Mouse (Mus musculus) forebrain, embryonic 14.5 days (tissue): ENCODE results near the gene Arid3a. TPM values are rescaled to one million over a fixed set of nuclear protein-coding genes. Genes with fewer than 3 reads are reported as not detected.
A peak's percentile ranks its signal among the peaks of the same experiment; 100 is the strongest.

ENCODE experiments used
- ATAC-seq: fragments of 200-750 bp; cut with Nextera tagmentation; 2 replicates; pipeline ENCODE4 v1.8.0; 2017; ENCODE audit warnings: mild to moderate bottlenecking, moderate library complexity
- DNase-seq: peaks from one replicate; pipeline ENCODE4 v3.0.0-alpha.2; 2015; ENCODE audit warnings: low spot score
- H3K27ac ChIP-seq: fragments of 300-500 bp; sonication (generic); 2 replicates; pipeline ENCODE4 v1.5.1; 2014; ENCODE audit warnings: low read depth, mild to moderate bottlenecking, control low read depth, low read length, moderate library complexity
- H3K27me3 ChIP-seq: fragments of 300-500 bp; sonication (generic); replicated peaks from 2 replicates; pipeline ENCODE4 v1.6.1; 2014; ENCODE audit warnings: low read length, control low read depth, mixed read lengths; ENCODE audit not compliant: control insufficient read depth, insufficient read depth
- H3K36me3 ChIP-seq: fragments of 300-500 bp; sonication (generic); 2 replicates; pipeline ENCODE4 v1.6.1; 2014; ENCODE audit warnings: low read length, control low read depth; ENCODE audit not compliant: control insufficient read depth, insufficient read depth
- H3K4me1 ChIP-seq: fragments of 300-500 bp; sonication (generic); 2 replicates; pipeline ENCODE4 v1.6.1; 2014; ENCODE audit warnings: antibody characterized with exemption, low read length, control low read depth; ENCODE audit not compliant: control insufficient read depth, insufficient read depth
- H3K4me2 ChIP-seq: fragments of 300-500 bp; sonication (generic); 2 replicates; pipeline ENCODE4 v1.6.1; 2014; ENCODE audit warnings: mild to moderate bottlenecking, control low read depth, low read length
- H3K4me3 ChIP-seq: fragments of 300-500 bp; sonication (generic); 2 replicates; pipeline ENCODE4 v1.5.1; 2014; ENCODE audit warnings: low read depth, low read length, control low read depth
- H3K9ac ChIP-seq: fragments of 300-500 bp; sonication (generic); 2 replicates; pipeline ENCODE4 v1.6.1; 2014; ENCODE audit warnings: mild to moderate bottlenecking, low read length, control low read depth, moderate library complexity
- H3K9me3 ChIP-seq: fragments of 300-500 bp; sonication (generic); replicated peaks from 2 replicates; pipeline ENCODE4 v1.6.1; 2016; ENCODE audit warnings: low read length, control low read depth, mixed read lengths; ENCODE audit not compliant: control insufficient read depth
- WGBS: fragments of 180-500 bp; shearing (Covaris S2); extraction: QIAGEN DNeasy Blood & Tissue Kit; methylation state at CpG from one replicate; pipeline ENCODE4 v1.1.7; 2014; 5-methylcytosine and 5-hydroxymethylcytosine counted together
- polyA plus RNA-seq: library from polyadenylated mRNA; unstranded; fragments of >200 nt; fragmentation: Nextera tagmentation; extraction: Ambion mirVana; gene quantifications from 2 replicates; pipeline ENCODE4 v1.2.1, GENCODE M21; 2014

Gene Arid3a
- polyA plus RNA-seq, 1 experiment from 2014 or later: 1.1 TPM

DNA sequence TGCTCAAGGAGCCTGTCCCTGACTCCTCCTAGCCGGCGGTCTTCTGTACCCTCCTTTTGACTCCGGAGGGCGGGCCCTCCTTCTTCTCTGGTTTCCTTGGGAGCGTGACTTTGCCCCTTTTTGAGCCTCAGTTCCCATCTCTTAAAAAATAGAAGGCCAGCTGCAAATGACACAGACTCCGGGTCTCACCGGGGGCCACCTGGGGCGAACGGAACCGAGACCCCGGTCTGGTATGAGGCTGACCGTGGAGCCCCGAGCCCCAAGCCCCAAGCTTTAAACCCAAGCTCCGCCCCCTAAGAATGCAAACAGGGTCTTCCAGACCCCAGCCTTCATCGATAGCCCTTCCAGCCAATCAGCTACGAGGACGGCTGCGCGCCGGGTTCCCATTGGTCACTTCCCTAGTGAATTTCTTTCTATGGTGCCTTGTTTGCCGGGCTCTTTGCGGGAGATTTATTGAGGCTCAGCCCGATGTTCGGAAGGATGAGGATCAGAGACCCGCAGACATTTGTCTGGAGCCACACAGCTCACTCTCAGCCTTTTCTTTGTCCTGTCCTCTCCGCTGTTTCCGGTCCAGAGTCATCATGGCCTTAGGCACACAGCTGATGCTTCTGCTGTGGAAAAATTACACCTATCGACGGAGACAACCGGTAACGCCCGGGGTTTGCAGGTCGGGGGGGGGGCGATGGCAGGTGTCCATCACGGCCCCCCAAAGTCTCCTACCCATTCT is 70.4 kb downstream of the Arid3a start:
- peak overlapping the region; percentile 38 for H3K9ac ChIP-seq
- peak overlapping the region; percentile 39; the same call in 1 of the 2 replicates for H3K27ac ChIP-seq
- DNase-seq (peak; percentile 96), ATAC-seq (peak; percentile 83)
- no peaks in the 10 kb centered on the region for H3K9me3 ChIP-seq
- peak overlapping the region; percentile 63 for H3K4me2 ChIP-seq
- H3K27me3 ChIP-seq: peaks cover 15% of the 10 kb centered on the region; the same call in 1 of the 2 replicates
- WGBS: under 1% methylated on average over 35 of the region's 35 CpGs
- peaks cover 4% of the 10 kb centered on the region; the same call in 1 of the 2 replicates for H3K4me1 ChIP-seq
- H3K4me3 ChIP-seq: peak overlapping the region; percentile 38
- H3K36me3 ChIP-seq: no peaks in the 10 kb centered on the region

DNA sequence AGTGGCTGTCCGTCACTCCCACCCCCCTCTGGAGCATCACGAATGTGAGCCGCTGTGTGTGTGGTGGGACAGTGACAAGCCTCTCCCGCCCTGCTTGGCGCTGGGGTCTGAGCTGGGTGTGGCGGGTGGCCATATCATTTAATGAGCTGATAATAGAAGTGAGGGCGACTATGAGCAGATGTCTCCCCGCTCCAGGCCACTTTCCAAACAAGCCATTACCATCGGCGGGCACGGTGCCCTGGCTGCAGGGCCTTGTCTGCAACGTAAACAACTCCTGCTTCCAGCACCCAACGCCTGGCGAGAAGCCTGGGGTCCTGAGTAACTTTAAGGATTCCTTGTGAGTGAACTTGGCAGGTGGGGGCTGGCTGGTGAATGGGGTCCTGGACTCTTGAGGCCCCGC is 71.0 kb downstream of the Arid3a start:
- ATAC-seq (peak; percentile 27), DNase-seq (peak; percentile 78)
- Histone ChIP-seq H3K9ac (peak overlapping the region; percentile 38), H3K4me1 (peaks cover 4% of the 10 kb centered on the region; the same call in 1 of the 2 replicates), H3K36me3 (no peaks in the 10 kb centered on the region), H3K9me3 (no peaks in the 10 kb centered on the region), H3K27ac (peak overlapping the region; percentile 39; the same call in 1 of the 2 replicates), H3K4me3 (peak overlapping the region; percentile 38), H3K27me3 (peaks cover 16% of the 10 kb centered on the region; the same call in 1 of the 2 replicates), H3K4me2 (peak overlapping the region; percentile 63)
- 6% methylated on average over 15 of the region's 15 CpGs for WGBS

DNA sequence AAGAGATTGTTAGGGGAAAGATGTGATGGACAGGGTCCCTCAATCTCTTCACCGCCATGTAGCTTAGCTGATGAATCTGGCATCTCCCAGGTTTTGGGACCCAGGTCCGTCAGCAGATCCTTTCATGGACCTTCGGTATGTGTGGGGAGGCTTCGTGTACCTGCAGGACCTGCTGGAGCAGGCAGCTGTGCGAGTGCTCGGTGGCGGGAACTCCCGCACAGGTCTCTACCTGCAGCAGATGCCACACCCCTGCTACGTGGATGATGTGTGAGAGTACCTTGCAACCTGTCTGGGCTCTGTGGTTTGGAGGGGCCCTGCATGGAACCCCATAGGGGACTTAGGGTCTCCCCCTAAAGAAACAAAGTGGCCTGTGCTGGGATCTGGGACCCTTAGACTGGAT is 75.1 kb downstream of the Arid3a start:
- Histone ChIP-seq H3K4me2 (no peak overlapping the region), H3K36me3 (no peaks in the 10 kb centered on the region), H3K27ac (no peak overlapping the region), H3K9ac (no peak overlapping the region), H3K4me1 (peaks cover 4% of the 10 kb centered on the region; the same call in 1 of the 2 replicates), H3K27me3 (peaks cover 20% of the 10 kb centered on the region), H3K9me3 (no peaks in the 10 kb centered on the region), H3K4me3 (no peak overlapping the region)
- ATAC-seq (no peak), DNase-seq (no peak)
- 77% methylated on average over 9 of the region's 9 CpGs for WGBS

DNA sequence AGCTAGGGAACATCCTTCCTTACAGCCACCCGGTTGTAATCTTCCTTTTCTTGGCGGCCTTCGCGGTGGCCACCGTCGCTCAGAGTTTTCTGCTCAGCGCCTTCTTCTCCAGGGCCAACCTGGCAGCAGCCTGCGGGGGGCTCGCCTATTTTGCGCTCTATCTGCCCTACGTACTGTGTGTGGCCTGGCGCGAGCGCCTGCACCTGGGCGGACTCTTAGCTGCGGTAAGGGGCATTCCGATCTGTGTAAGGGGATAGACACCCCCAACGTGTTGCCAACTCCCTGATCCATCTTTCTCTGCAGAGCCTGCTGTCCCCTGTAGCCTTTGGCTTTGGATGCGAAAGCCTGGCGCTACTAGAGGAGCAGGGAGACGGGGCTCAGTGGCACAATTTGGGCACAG is 76.0 kb downstream of the Arid3a start:
- Histone ChIP-seq H3K4me2 (no peak overlapping the region), H3K4me1 (peaks cover 1% of the 10 kb centered on the region; the same call in 1 of the 2 replicates), H3K9me3 (no peaks in the 10 kb centered on the region), H3K9ac (no peak overlapping the region), H3K27me3 (peaks cover 20% of the 10 kb centered on the region), H3K36me3 (no peaks in the 10 kb centered on the region), H3K27ac (no peak overlapping the region), H3K4me3 (no peak overlapping the region)
- WGBS: 19% methylated on average over 21 of the region's 21 CpGs
- DNase-seq (no peak), ATAC-seq (no peak)

DNA sequence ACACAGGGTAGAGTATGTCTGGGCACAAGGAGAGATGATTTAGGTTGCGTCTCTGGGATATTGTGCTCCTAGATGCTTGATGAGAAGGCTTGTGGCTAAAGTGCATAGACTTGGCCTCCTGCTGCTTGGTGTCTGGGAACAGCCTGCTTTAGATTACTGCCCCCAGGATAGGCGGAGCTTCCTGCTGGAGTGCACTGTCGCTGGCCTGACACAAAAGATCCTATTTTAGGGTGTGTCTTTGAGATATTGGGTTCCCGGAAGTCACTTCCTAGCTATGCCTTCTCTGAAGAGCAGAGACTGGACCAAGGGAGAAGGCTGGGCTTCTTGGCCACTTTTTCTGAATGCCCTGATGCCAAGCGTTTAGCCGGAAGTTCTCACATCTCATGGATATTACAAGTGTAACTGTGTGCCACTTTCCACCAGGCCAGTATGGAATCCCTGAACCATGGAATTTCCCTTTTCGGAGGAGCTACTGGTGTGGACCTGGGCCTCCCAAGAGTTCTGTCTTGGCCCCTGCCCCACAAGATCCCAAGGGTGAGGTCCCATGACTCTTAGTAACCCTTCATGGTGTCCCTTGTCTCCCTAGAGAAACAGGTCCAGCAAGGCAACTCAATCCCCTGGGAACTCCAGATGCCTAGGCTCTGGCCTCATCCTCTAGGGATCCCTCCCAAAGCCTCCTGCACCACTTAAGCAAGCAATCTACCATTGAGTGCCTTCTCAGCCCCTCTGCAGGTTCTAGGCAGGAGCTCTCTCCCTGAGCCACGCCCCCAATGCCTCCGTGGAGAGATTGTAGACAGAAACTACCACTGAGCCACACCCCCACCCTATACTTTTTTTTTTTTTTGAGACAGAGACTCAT is 76.8 kb downstream of the Arid3a start:
- H3K9me3 ChIP-seq: no peaks in the 10 kb centered on the region
- no peaks in the 10 kb centered on the region for H3K36me3 ChIP-seq
- ATAC-seq (no peak), DNase-seq (no peak)
- H3K4me3 ChIP-seq: no peak overlapping the region
- no peak overlapping the region for H3K27ac ChIP-seq
- H3K27me3 ChIP-seq: peaks cover 15% of the 10 kb centered on the region
- H3K4me1 ChIP-seq: no peaks in the 10 kb centered on the region
- WGBS: 63% methylated on average over 9 of the region's 9 CpGs
- H3K9ac ChIP-seq: no peak overlapping the region
- H3K4me2 ChIP-seq: no peak overlapping the region

DNA sequence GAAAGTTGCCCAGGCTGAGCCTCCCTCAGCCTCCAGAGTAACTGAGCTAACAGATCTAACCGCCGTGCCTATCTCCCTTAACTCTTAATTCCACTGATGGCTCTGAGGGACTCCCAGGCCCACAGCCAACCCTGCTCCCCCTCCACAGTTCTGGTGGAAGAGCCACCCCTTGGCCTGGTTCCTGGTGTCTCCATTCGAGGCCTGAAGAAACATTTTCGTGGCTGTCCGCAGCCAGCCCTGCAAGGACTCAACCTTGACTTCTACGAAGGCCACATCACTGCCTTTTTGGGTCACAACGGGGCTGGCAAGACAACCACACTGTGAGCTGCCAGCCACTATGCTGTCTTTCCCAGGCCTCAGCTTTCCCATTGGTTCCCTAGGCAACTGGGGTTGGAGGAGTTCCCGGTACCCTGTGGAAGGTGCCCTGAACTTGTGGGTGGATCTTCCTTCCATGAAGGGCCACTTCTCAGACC is 77.4 kb downstream of the Arid3a start:
- no peak for DNase-seq
- H3K36me3 ChIP-seq: no peaks in the 10 kb centered on the region
- no peak overlapping the region for H3K27ac ChIP-seq
- H3K4me1 ChIP-seq: no peaks in the 10 kb centered on the region
- H3K27me3 ChIP-seq: peaks cover 13% of the 10 kb centered on the region
- ATAC-seq: no peak
- no peaks in the 10 kb centered on the region for H3K9me3 ChIP-seq
- no peak overlapping the region for H3K4me2 ChIP-seq
- 88% methylated on average over 8 of the region's 8 CpGs for WGBS
- H3K9ac ChIP-seq: no peak overlapping the region
- H3K4me3 ChIP-seq: no peak overlapping the region

Other genes with a start within 250 kb of the Arid3a start
- gene Cdc34, start 244.8 kb upstream of the Arid3a start, polyA plus RNA-seq: 76.0 and 76.9 TPM in 2 replicates
- 1.4 and 1.5 TPM in 2 replicates for gene Gzmm, start 238.0 kb upstream of the Arid3a start, polyA plus RNA-seq
- 725 and 788 TPM in 2 replicates for gene Bsg, start 222.6 kb upstream of the Arid3a start, polyA plus RNA-seq
- 0.32 and 0.56 TPM in 2 replicates for gene Hcn2, start 210.4 kb upstream of the Arid3a start, polyA plus RNA-seq
- gene Polrmt, start 180.5 kb upstream of the Arid3a start, polyA plus RNA-seq: 32.1 and 33.4 TPM in 2 replicates
- gene Fgf22, start 172.0 kb upstream of the Arid3a start, polyA plus RNA-seq: 0.28 and 0.38 TPM in 2 replicates
- gene Rnf126, start 160.1 kb upstream of the Arid3a start, polyA plus RNA-seq: 60.6 and 75.7 TPM in 2 replicates
- 0.58 and 0.96 TPM in 2 replicates for gene Fstl3, start 149.8 kb upstream of the Arid3a start, polyA plus RNA-seq
- 0.37 TPM in 1 of 2 replicates, not detected in the other for gene Prss57, start 136.1 kb upstream of the Arid3a start, polyA plus RNA-seq
- gene Palm, start 133.5 kb upstream of the Arid3a start, polyA plus RNA-seq: 182 and 257 TPM in 2 replicates
- 0.41 and 0.51 TPM in 2 replicates for gene Misp, start 106.1 kb upstream of the Arid3a start, polyA plus RNA-seq
- gene Ptbp1, start 72.6 kb upstream of the Arid3a start, polyA plus RNA-seq: 98.2 and 109 TPM in 2 replicates
- gene Prtn3, start 52.6 kb upstream of the Arid3a start, polyA plus RNA-seq: 16.9 and 17.1 TPM in 2 replicates
- 224 and 298 TPM in 2 replicates for gene Plppr3, start 52.4 kb upstream of the Arid3a start, polyA plus RNA-seq
- gene Elane, start 40.8 kb upstream of the Arid3a start, polyA plus RNA-seq: 0.36 TPM in 1 of 2 replicates, not detected in the other
- not detected in 2 replicates for gene Cfd, start 36.2 kb upstream of the Arid3a start, polyA plus RNA-seq
- 40.5 and 47.6 TPM in 2 replicates for gene Med16, start 18.1 kb upstream of the Arid3a start, polyA plus RNA-seq
- 6.0 and 21.9 TPM in 2 replicates for gene Gm26602, start 16.2 kb upstream of the Arid3a start, polyA plus RNA-seq
- 1.6 and 1.8 TPM in 2 replicates for gene Kiss1r, start 10.1 kb upstream of the Arid3a start, polyA plus RNA-seq
- gene R3hdm4, start 5.8 kb upstream of the Arid3a start, polyA plus RNA-seq: 175 and 197 TPM in 2 replicates
- gene Wdr18, start 33.1 kb downstream of the Arid3a start, polyA plus RNA-seq: 96.4 and 101 TPM in 2 replicates
- 0.23 and 0.40 TPM in 2 replicates for gene Grin3b, start 43.7 kb downstream of the Arid3a start, polyA plus RNA-seq
- gene Tmem259, start 57.3 kb downstream of the Arid3a start, polyA plus RNA-seq: 10.5 and 13.4 TPM in 2 replicates
- gene Cnn2, start 61.5 kb downstream of the Arid3a start, polyA plus RNA-seq: 33.2 and 40.0 TPM in 2 replicates
- gene Abca7, start 69.5 kb downstream of the Arid3a start, polyA plus RNA-seq: 2.1 and 3.1 TPM in 2 replicates
- 1.1 and 1.5 TPM in 2 replicates for gene Arhgap45, start 89.6 kb downstream of the Arid3a start, polyA plus RNA-seq
- gene Polr2e, start 112.8 kb downstream of the Arid3a start, polyA plus RNA-seq: 205 and 219 TPM in 2 replicates
- 555 and 632 TPM in 2 replicates for gene Gpx4, start 120.1 kb downstream of the Arid3a start, polyA plus RNA-seq
- gene Sbno2, start 178.5 kb downstream of the Arid3a start, polyA plus RNA-seq: 8.1 and 11.1 TPM in 2 replicates
- gene Stk11, start 188.8 kb downstream of the Arid3a start, polyA plus RNA-seq: 25.5 and 27.7 TPM in 2 replicates
- gene Atp5d, start 211.6 kb downstream of the Arid3a start, polyA plus RNA-seq: 412 and 467 TPM in 2 replicates
- gene Cbarp, start 213.8 kb downstream of the Arid3a start, polyA plus RNA-seq: 41.0 and 42.4 TPM in 2 replicates
- 67.0 and 73.6 TPM in 2 replicates for gene Midn, start 221.2 kb downstream of the Arid3a start, polyA plus RNA-seq
- 239 and 266 TPM in 2 replicates for gene Cirbp, start 238.9 kb downstream of the Arid3a start, polyA plus RNA-seq
- gene 1600002K03Rik, start 245.9 kb downstream of the Arid3a start, polyA plus RNA-seq: 7.2 and 9.0 TPM in 2 replicates